ENCODE assay signal across 23 mouse cellular contexts in the genomic region with DNA sequence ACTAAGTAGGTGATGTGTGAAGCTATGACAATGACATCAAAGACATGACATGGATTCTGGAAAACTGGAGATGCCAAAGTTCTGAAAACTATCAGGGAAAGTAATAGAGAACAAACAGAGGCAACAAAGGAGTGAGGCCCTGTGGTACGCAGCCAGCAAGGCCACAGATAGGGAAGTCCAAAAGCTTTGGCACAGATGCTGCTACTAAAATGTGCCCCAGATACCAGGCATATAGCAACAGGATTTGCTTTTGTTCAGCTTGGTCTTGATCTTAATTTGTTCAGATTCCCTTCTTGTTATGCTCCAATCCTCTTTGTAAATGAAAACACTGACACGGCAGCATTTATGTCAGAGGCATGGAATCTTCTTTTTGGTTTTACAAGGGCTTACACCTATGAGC.
DNase-seq lines count a peak whose midpoint lies in the region; ATAC-seq and TF ChIP-seq lines count a peak whose summit lies in the region.
"Had no signal": no experiment of that assay in that cellular context is flagged by ENCODE, and none has a peak within 500 bp of the region (broad histone marks: within the 10 kb centered on the region; RNA-seq: fewer than 3 reads in every experiment).

No protein-coding gene starts in this region.

- 53% methylated on average over 2 of the region's 2 CpGs for WGBS in forebrain, embryonic 14.5 days
- 54% methylated on average over 2 of the region's 2 CpGs for WGBS in forebrain, embryonic 12.5 days
- WGBS in midbrain, embryonic 11.5 days, result 28% methylated on average over 2 of the region's 2 CpGs
- WGBS in midbrain, postnatal 0 days, result 41% methylated on average over 2 of the region's 2 CpGs
- WGBS in hindbrain, embryonic 10.5 days, result 72% methylated on average over 2 of the region's 2 CpGs

- no peak for ATAC-seq in forebrain, embryonic 14.5 days
- no peak for ATAC-seq in forebrain, embryonic 12.5 days (ENCODE audit: low FRiP score)
- ATAC-seq in midbrain, embryonic 11.5 days (ENCODE audit: low FRiP score), result no peak
- ATAC-seq in midbrain, postnatal 0 days (ENCODE audit: low FRiP score), result no peak
- ATAC-seq: CD4-positive, CD25-positive, alpha-beta regulatory T cell, adult 4 months; forebrain, embryonic 15.5 days; forebrain, postnatal 0 days had no signal

- no peaks in the 10 kb centered on the region for H3K9me3 ChIP-seq in forebrain, embryonic 14.5 days (replicated peaks; ENCODE audit: control insufficient read depth, low read length)
- H3K9me3 ChIP-seq in forebrain, embryonic 12.5 days, result no peaks in the 10 kb centered on the region
- no peaks in the 10 kb centered on the region for H3K9me3 ChIP-seq in midbrain, embryonic 11.5 days (ENCODE audit: control insufficient read depth, low read length)
- no peaks in the 10 kb centered on the region for H3K9me3 ChIP-seq in midbrain, postnatal 0 days (ENCODE audit: low read length)
- no peaks in the 10 kb centered on the region for H3K9me3 ChIP-seq in hindbrain, embryonic 10.5 days
- H3K9me3 ChIP-seq: embryonic facial prominence, embryonic 10.5 days; embryonic facial prominence, embryonic 12.5 days; forebrain, embryonic 15.5 days; G1E had no signal

- H3K4me3 ChIP-seq in forebrain, embryonic 14.5 days (ENCODE audit: low read depth, low read length), result no peak overlapping the region
- no peak overlapping the region for H3K4me3 ChIP-seq in forebrain, embryonic 12.5 days (replicated peaks)
- H3K4me3 ChIP-seq in midbrain, embryonic 11.5 days (ENCODE audit: low read depth, low read length), result no peak overlapping the region
- no peak overlapping the region for H3K4me3 ChIP-seq in midbrain, postnatal 0 days (ENCODE audit: low read depth, low read length)
- no peak overlapping the region for H3K4me3 ChIP-seq in hindbrain, embryonic 10.5 days
- H3K4me3 ChIP-seq: embryonic facial prominence, embryonic 10.5 days; embryonic facial prominence, embryonic 12.5 days; forebrain, embryonic 15.5 days had no signal

- no peaks in the 10 kb centered on the region for H3K4me1 ChIP-seq in forebrain, embryonic 14.5 days (ENCODE audit: control insufficient read depth, insufficient read depth, low read length)
- no peaks in the 10 kb centered on the region for H3K4me1 ChIP-seq in forebrain, embryonic 12.5 days
- no peaks in the 10 kb centered on the region for H3K4me1 ChIP-seq in midbrain, embryonic 11.5 days (ENCODE audit: control insufficient read depth, insufficient read depth, low read length)
- H3K4me1 ChIP-seq in midbrain, postnatal 0 days (ENCODE audit: insufficient read depth, low read length), result no peaks in the 10 kb centered on the region
- no peaks in the 10 kb centered on the region for H3K4me1 ChIP-seq in hindbrain, embryonic 10.5 days (replicated peaks)
- H3K4me1 ChIP-seq: embryonic facial prominence, embryonic 10.5 days; embryonic facial prominence, embryonic 12.5 days; forebrain, embryonic 15.5 days had no signal

- DNase-seq in forebrain, embryonic 14.5 days (ENCODE audit: low spot score), result peak; percentile 8
- DNase-seq in midbrain, embryonic 11.5 days (ENCODE audit: low spot score, missing footprints), result peak; percentile 85
- no peak for DNase-seq in midbrain, postnatal 0 days (ENCODE audit: low spot score)
- DNase-seq in retina, embryonic 14.5 days (ENCODE audit: low spot score), result peak; percentile 7
- DNase-seq in adrenal gland, postnatal 25 days, result no peak
- DNase-seq in hindbrain, embryonic 10.5 days (ENCODE audit: low spot score), result no peak
- DNase-seq: adrenal gland, adult 2 months; adrenal gland, postnatal 10 days; adrenal gland, postnatal 36 days; B cell, adult 2 months; cerebellum, adult 11 months; cerebellum, adult 18-20 months; cerebellum, adult 9-10 months; cerebellum, postnatal 10 days; cerebellum, postnatal 25 days; forebrain, postnatal 0 days had no signal

- no peaks in the 10 kb centered on the region for H3K36me3 ChIP-seq in forebrain, embryonic 14.5 days (ENCODE audit: control insufficient read depth, insufficient read depth, low read length)
- no peaks in the 10 kb centered on the region for H3K36me3 ChIP-seq in forebrain, embryonic 12.5 days (replicated peaks)
- H3K36me3 ChIP-seq in midbrain, embryonic 11.5 days (ENCODE audit: control insufficient read depth, insufficient read depth, low read length), result no peaks in the 10 kb centered on the region
- no peaks in the 10 kb centered on the region for H3K36me3 ChIP-seq in midbrain, postnatal 0 days (ENCODE audit: insufficient read depth, low read length)
- no peaks in the 10 kb centered on the region for H3K36me3 ChIP-seq in hindbrain, embryonic 10.5 days
- H3K36me3 ChIP-seq: embryonic facial prominence, embryonic 10.5 days; embryonic facial prominence, embryonic 12.5 days; forebrain, embryonic 15.5 days; G1E had no signal

- no peaks in the 10 kb centered on the region for H3K27me3 ChIP-seq in forebrain, embryonic 14.5 days (replicated peaks; ENCODE audit: control insufficient read depth, insufficient read depth, low read length)
- no peaks in the 10 kb centered on the region for H3K27me3 ChIP-seq in forebrain, embryonic 12.5 days
- H3K27me3 ChIP-seq in midbrain, embryonic 11.5 days (ENCODE audit: control insufficient read depth, insufficient read depth, low read length), result no peaks in the 10 kb centered on the region
- no peaks in the 10 kb centered on the region for H3K27me3 ChIP-seq in midbrain, postnatal 0 days (ENCODE audit: insufficient read depth, low read length)
- H3K27me3 ChIP-seq in hindbrain, embryonic 10.5 days (ENCODE audit: insufficient read depth, poor library complexity, severe bottlenecking), result no peaks in the 10 kb centered on the region
- H3K27me3 ChIP-seq: CH12.LX; embryonic facial prominence, embryonic 12.5 days; forebrain, embryonic 15.5 days had no signal

- H3K27ac ChIP-seq in forebrain, embryonic 14.5 days (ENCODE audit: low read depth, low read length), result no peak overlapping the region
- no peak overlapping the region for H3K27ac ChIP-seq in forebrain, embryonic 12.5 days
- H3K27ac ChIP-seq in midbrain, embryonic 11.5 days (ENCODE audit: low read depth, low read length), result no peak overlapping the region
- no peak overlapping the region for H3K27ac ChIP-seq in midbrain, postnatal 0 days (ENCODE audit: low read depth, low read length)
- no peak overlapping the region for H3K27ac ChIP-seq in hindbrain, embryonic 10.5 days
- H3K27ac ChIP-seq: embryonic facial prominence, embryonic 10.5 days; embryonic facial prominence, embryonic 12.5 days; forebrain, embryonic 15.5 days had no signal

- TF ChIP-seq CTCF in midbrain, postnatal 0 days (IDR thresholded peaks at IDR 0.05), result no peak

- no peak overlapping the region for H3K9ac ChIP-seq in forebrain, embryonic 14.5 days (ENCODE audit: low read length)
- H3K9ac ChIP-seq in forebrain, embryonic 12.5 days, result no peak overlapping the region
- no peak overlapping the region for H3K9ac ChIP-seq in midbrain, embryonic 11.5 days (ENCODE audit: low read length)
- no peak overlapping the region for H3K9ac ChIP-seq in midbrain, postnatal 0 days (replicated peaks; ENCODE audit: low read length, poor library complexity, severe bottlenecking)
- H3K9ac ChIP-seq: embryonic facial prominence, embryonic 12.5 days; forebrain, embryonic 15.5 days; forebrain, postnatal 0 days had no signal

- no peak overlapping the region for H3K4me2 ChIP-seq in forebrain, embryonic 14.5 days (ENCODE audit: low read length)
- H3K4me2 ChIP-seq in forebrain, embryonic 12.5 days, result no peak overlapping the region
- H3K4me2 ChIP-seq in midbrain, embryonic 11.5 days, result no peak overlapping the region
- H3K4me2 ChIP-seq in midbrain, postnatal 0 days (ENCODE audit: low read depth, low read length, poor library complexity, severe bottlenecking), result no peak overlapping the region
- H3K4me2 ChIP-seq: embryonic facial prominence, embryonic 12.5 days; forebrain, embryonic 15.5 days had no signal

Comparison
In these comparisons a context has a peak if more than half of its experiments do, and no peak if none do; other contexts are left out.
1. DNase-seq: peak in forebrain, embryonic 14.5 days (single experiment), midbrain, embryonic 11.5 days (single experiment) and retina, embryonic 14.5 days (single experiment); none in midbrain, postnatal 0 days (single experiment), adrenal gland, postnatal 25 days (single experiment) and hindbrain, embryonic 10.5 days (single experiment).